Mouse (Mus musculus) liver, adult 2 months (tissue): Measurements from ENCODE around the gene Atp8b4. TPM values are rescaled to one million over a fixed set of nuclear protein-coding genes. Genes with fewer than 3 reads are reported as not detected.

Experiments used
- DNase-seq: peaks from one replicate; pipeline ENCODE4 v3.0.0-alpha.2; 2011; ENCODE audit warnings: low read depth, low spot score; ENCODE audit errors: extremely low read depth
- H3K27ac ChIP-seq: fragments of 200-500 bp; replicated peaks from 2 replicates; pipeline ENCODE4 v1.5.1; 2012; ENCODE audit warnings: low read depth, mild to moderate bottlenecking, control low read depth, inconsistent platforms, low read length; ENCODE audit not compliant: insufficient read depth
- H3K27me3 ChIP-seq: fragments of 200-500 bp; 2 replicates; pipeline ENCODE4 v1.6.1; 2012; ENCODE audit warnings: mild to moderate bottlenecking, moderate library complexity, low read length, inconsistent platforms; ENCODE audit not compliant: control insufficient read depth, insufficient read depth
- H3K36me3 ChIP-seq: fragments of 200-500 bp; 2 replicates; pipeline ENCODE4 v1.6.1; 2012; ENCODE audit warnings: low read length, inconsistent platforms; ENCODE audit not compliant: control insufficient read depth, insufficient read depth
- H3K4me1 ChIP-seq: fragments of 200-500 bp; 2 replicates; pipeline ENCODE4 v1.6.1; 2011; ENCODE audit warnings: low read length; ENCODE audit not compliant: control insufficient read depth, insufficient read depth
- H3K4me3 ChIP-seq: fragments of 200-500 bp; 2 replicates; pipeline ENCODE4 v1.5.1; 2011; ENCODE audit warnings: low read depth, mild to moderate bottlenecking, control low read depth, low read length, moderate library complexity; ENCODE audit not compliant: insufficient read depth
- H3K79me2 ChIP-seq: fragments of 200-500 bp; 2 replicates; pipeline ENCODE4 v1.6.1; 2012; ENCODE audit warnings: inconsistent platforms, mild to moderate bottlenecking, low read length, moderate library complexity; ENCODE audit not compliant: control insufficient read depth, insufficient read depth
- H3K9ac ChIP-seq: fragments of 200-500 bp; 2 replicates; pipeline ENCODE4 v1.6.1; 2012; ENCODE audit warnings: low read depth, mild to moderate bottlenecking, control low read depth, inconsistent platforms, low read length
- CTCF ChIP-seq: fragments of 200-500 bp; IDR thresholded peaks from 2 replicates; pipeline ENCODE4 v1.5.1; 2011; ENCODE audit warnings: low read depth, low read length, control low read depth
- POLR2A ChIP-seq: fragments of 200-500 bp; IDR thresholded peaks from 2 replicates; pipeline ENCODE4 v1.6.1; 2011; ENCODE audit warnings: low read length, control low read depth; ENCODE audit not compliant: insufficient read depth; ENCODE audit errors: extremely low read depth
- WGBS: fragments of 180-500 bp; shearing (Covaris S2); methylation state at CpG from one replicate; pipeline ENCODE4 v1.1.7; 2018; 5-methylcytosine and 5-hydroxymethylcytosine counted together
- polyA plus RNA-seq: library from polyadenylated mRNA; depleted of rRNA; stranded (reverse); fragments of >200 nt; gene quantifications from 2 replicates; pipeline ENCODE4 v1.2.3, GENCODE M21; 2012
- total RNA-seq: library from RNA; depleted of rRNA; stranded (reverse); fragments of >200 nt; gene quantifications from 2 replicates; pipeline ENCODE4 v1.2.3, GENCODE M21; 2014

Gene Atp8b4
- total and polyA plus RNA-seq, 2 experiments = 0.31 to 0.55 TPM

DNA sequence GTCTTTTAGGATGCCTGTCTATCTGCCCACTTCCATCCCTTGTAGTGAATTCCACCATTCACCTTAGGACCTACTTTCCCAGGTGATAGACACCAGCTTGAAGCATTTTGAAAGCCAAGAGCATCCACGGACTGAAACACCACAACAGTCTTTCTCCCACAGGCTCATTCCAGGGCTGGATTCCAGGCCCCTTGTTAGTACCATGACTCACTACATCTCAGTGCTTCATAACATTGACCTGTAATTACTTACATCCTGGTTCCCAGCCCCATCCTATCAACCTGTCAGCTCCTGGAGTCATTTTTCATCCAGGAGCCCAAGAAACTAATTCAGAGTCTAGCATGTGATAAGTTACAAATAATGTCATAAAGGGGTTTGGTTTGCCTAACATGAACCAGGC lies 148.7 kb downstream of the Atp8b4 start:
- TF ChIP-seq POLR2A = no peak
- no peak for TF ChIP-seq CTCF
- no peaks in the 10 kb centered on the region for H3K36me3 ChIP-seq
- H3K9ac ChIP-seq = no peak overlapping the region
- H3K4me1 ChIP-seq = no peaks in the 10 kb centered on the region
- no peaks in the 10 kb centered on the region for H3K79me2 ChIP-seq
- no peak for DNase-seq
- WGBS = 81% methylated on average over 1 of the region's 1 CpGs
- no peaks in the 10 kb centered on the region for H3K27me3 ChIP-seq
- H3K4me3 ChIP-seq = no peak overlapping the region
- no peak overlapping the region for H3K27ac ChIP-seq

DNA sequence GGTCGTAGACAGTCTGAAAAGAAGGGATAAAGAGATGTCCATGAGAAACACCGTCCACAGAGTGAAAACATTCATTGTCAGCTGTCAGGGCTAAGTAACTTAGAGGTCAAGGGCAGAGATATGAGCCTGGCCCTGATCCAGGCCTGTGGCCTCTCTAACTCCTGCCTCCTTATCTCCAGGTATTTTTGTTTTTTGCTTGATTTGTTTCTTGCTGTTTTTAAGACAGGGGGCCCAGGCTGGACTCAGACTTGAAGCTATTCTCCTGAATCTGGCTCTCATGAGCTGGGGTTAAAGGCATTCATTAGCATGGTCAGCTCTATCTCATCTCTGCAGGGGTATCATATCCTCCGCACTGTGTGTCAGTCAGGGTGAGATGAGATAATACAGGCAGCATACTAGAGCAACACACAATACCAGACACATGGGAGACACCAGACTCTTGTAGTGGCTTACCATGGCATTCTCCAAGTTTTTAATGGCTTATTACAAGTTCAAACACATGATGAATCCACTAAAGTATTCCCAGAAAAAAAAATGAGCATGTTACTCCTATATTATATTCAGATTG lies 157.4 kb downstream of the Atp8b4 start:
- no peak for TF ChIP-seq POLR2A
- TF ChIP-seq CTCF = no peak
- H3K4me1 ChIP-seq = peaks cover 1% of the 10 kb centered on the region; the same call in 1 of the 2 replicates
- H3K27me3 ChIP-seq = no peaks in the 10 kb centered on the region
- H3K9ac ChIP-seq = no peak overlapping the region
- 55% methylated on average over 3 of the region's 3 CpGs for WGBS
- no peak overlapping the region for H3K4me3 ChIP-seq
- H3K79me2 ChIP-seq = no peaks in the 10 kb centered on the region
- no peaks in the 10 kb centered on the region for H3K36me3 ChIP-seq
- DNase-seq = peak; percentile 41
- H3K27ac ChIP-seq = no peak overlapping the region

DNA sequence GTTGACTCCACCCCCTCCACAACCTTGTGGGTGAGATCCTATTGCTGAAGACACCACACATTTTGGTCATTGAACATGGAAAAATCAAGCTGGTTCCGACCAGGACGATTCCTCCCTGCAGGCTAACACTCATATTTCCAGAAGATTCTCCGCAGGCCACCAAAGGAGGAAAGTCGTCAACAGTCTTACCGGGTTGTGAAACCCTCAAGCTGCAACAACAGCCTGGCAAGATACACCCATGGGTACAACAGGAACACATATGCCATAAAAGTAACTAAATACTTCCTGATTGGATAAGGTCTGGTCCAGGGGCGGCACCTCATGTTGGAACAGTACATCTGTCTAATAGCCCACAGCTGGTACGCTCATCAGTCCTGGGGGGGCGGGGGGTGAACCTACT lies 159.0 kb downstream of the Atp8b4 start:
- DNase-seq = no peak
- TF ChIP-seq CTCF = no peak
- Histone ChIP-seq H3K36me3 (no peaks in the 10 kb centered on the region), H3K27ac (no peak overlapping the region), H3K4me3 (no peak overlapping the region), H3K4me1 (peaks cover 1% of the 10 kb centered on the region; the same call in 1 of the 2 replicates), H3K9ac (no peak overlapping the region), H3K27me3 (no peaks in the 10 kb centered on the region), H3K79me2 (no peaks in the 10 kb centered on the region)
- 96% methylated on average over 8 of the region's 8 CpGs for WGBS

DNA sequence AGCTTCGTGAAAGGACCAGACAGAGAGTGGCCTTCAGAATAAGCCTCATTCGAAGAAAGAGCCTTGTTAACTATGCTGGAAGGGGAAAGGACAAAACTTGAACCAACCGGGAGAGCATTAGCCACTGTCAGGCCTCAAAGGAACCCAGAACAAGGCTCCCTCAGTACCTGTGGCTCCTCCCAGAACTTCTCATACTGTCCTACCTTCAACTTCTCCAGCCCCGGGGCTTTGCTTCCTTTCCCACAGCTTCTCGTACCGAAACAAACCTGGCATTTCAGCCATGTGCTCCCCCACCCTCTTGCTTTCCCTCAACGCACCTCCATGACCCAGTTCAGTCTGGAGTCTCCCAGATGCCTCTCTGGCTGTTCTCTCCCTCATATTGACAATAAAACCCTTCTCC lies 160.3 kb downstream of the Atp8b4 start:
- Histone ChIP-seq H3K36me3 (no peaks in the 10 kb centered on the region), H3K9ac (no peak overlapping the region), H3K27ac (no peak overlapping the region), H3K79me2 (no peaks in the 10 kb centered on the region), H3K27me3 (no peaks in the 10 kb centered on the region), H3K4me3 (no peak overlapping the region), H3K4me1 (peaks cover 1% of the 10 kb centered on the region; the same call in 1 of the 2 replicates)
- no peak for DNase-seq
- 88% methylated on average over 7 of the region's 7 CpGs for WGBS
- TF ChIP-seq CTCF (no peak), POLR2A (no peak)

DNA sequence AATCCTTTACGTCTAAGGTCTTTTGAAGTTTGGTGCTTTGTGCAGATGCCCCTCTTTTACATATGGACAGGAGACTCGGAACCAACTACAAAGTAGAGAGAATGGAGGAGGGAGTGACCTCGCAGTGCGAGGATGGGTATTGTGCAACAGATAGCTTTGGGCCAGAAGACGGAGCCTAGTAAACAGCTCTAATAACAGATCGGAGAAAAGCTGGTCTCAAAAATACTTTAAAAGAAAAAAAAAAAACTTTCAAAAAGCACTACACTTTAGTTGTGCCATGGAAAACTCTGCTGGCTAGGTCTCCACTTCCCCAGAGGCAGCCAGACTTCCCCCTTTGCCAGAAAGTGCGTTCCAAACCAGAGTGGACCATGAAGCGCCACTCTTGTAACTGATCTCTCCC lies 161.0 kb downstream of the Atp8b4 start:
- peaks cover 1% of the 10 kb centered on the region; the same call in 1 of the 2 replicates for H3K4me1 ChIP-seq
- H3K36me3 ChIP-seq = no peaks in the 10 kb centered on the region
- peak; percentile 48 for DNase-seq
- H3K4me3 ChIP-seq = no peak overlapping the region
- no peaks in the 10 kb centered on the region for H3K79me2 ChIP-seq
- no peak overlapping the region for H3K27ac ChIP-seq
- TF ChIP-seq CTCF = no peak
- no peak for TF ChIP-seq POLR2A
- H3K27me3 ChIP-seq = no peaks in the 10 kb centered on the region
- no peak overlapping the region for H3K9ac ChIP-seq
- WGBS = 45% methylated on average over 8 of the region's 8 CpGs

DNA sequence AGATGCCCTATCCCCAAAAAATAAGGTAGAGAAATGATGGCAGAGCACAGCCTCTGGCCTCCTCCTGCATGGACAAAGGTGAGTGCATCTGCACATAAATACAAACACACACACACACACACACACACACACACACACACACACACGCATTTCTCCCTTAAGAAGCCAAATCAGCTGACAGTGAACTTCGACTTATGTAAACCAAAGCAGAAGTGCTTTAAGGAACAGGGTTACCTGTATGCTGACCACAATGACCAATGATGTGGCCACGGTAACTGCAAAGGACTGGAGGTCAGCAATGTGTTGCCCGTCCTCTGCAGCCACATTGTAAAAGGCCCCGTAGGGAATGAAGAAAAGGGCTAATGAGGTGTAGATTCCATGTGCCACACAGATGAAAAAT lies 163.3 kb downstream of the Atp8b4 start:
- no peaks in the 10 kb centered on the region for H3K4me1 ChIP-seq
- H3K4me3 ChIP-seq = no peak overlapping the region
- H3K79me2 ChIP-seq = no peaks in the 10 kb centered on the region
- no peaks in the 10 kb centered on the region for H3K27me3 ChIP-seq
- no peak for DNase-seq
- no peak for TF ChIP-seq POLR2A
- no peak for TF ChIP-seq CTCF
- WGBS = 83% methylated on average over 5 of the region's 5 CpGs
- H3K9ac ChIP-seq = no peak overlapping the region
- H3K27ac ChIP-seq = no peak overlapping the region
- no peaks in the 10 kb centered on the region for H3K36me3 ChIP-seq
